Mouse (Mus musculus): ENCODE measurements around the gene Rint1. TPM values are rescaled to one million over a fixed set of nuclear protein-coding genes. Genes with fewer than 3 reads are reported as not detected.
A peak's percentile ranks its signal among the peaks of the same experiment; 100 is the strongest.
"Not testable (repeated sequence)": the region's sequence is repeated elsewhere in the genome, so short reads cannot be mapped to it uniquely, and the experiment has no call there.

Gene Rint1
- polyA plus RNA-seq, 1 experiment: 1.2 TPM

GRCm38 (mm10) chr5:23843674-23844530 lies 56.4 kb downstream of the Rint1 start, which contains the start of gene Tomm7:
TSS of gene Tomm7 (minus strand) at chr5:23844161.
- H3K4me3 ChIP-seq (replicated peaks): peak within 1 kb of the TSS; percentile 82
- peaks cover 16% of the 10 kb centered on the region for H3K4me1 ChIP-seq (ENCODE audit: control insufficient read depth)
- TF ChIP-seq GATA1 (IDR thresholded peaks at IDR 0.05; ENCODE audit: low read length) (no peak), TAL1 (IDR thresholded peaks at IDR 0.05; ENCODE audit: low read length) (no peak)
- no peaks in the 10 kb centered on the region for H3K9me3 ChIP-seq (ENCODE audit: control insufficient read depth, low read length)
- H3K27me3 ChIP-seq (ENCODE audit: control insufficient read depth): peaks cover 9% of the 10 kb centered on the region
- peaks cover 24% of the 10 kb centered on the region for H3K36me3 ChIP-seq (ENCODE audit: control insufficient read depth)

- peaks cover 16% of the 10 kb centered on the region for H3K4me1 ChIP-seq (ENCODE audit: control insufficient read depth)
- no peak for TF ChIP-seq TAL1 (IDR thresholded peaks at IDR 0.05; ENCODE audit: low read length)
- no peak for TF ChIP-seq GATA1 (IDR thresholded peaks at IDR 0.05; ENCODE audit: low read length)
- peaks cover 18% of the 10 kb centered on the region for H3K36me3 ChIP-seq (ENCODE audit: control insufficient read depth)
These were observed 57.0 kb downstream of the Rint1 start for GRCm38 (mm10) chr5:23844531-23844841.

GRCm38 (mm10) chr5:23845141-23845540 lies 57.6 kb downstream of the Rint1 start:
- H3K4me3 ChIP-seq (replicated peaks): no peak overlapping the region
- H3K36me3 ChIP-seq (ENCODE audit: control insufficient read depth): peaks cover 13% of the 10 kb centered on the region
- peaks cover 16% of the 10 kb centered on the region for H3K4me1 ChIP-seq (ENCODE audit: control insufficient read depth)
- TF ChIP-seq GATA1 (IDR thresholded peaks at IDR 0.05; ENCODE audit: low read length) (no peak), TAL1 (IDR thresholded peaks at IDR 0.05; ENCODE audit: low read length) (no peak)
- peaks cover 9% of the 10 kb centered on the region for H3K27me3 ChIP-seq (ENCODE audit: control insufficient read depth)
- H3K9me3 ChIP-seq (ENCODE audit: control insufficient read depth, low read length): no peaks in the 10 kb centered on the region

More at GRCm38 (mm10) chr5:23844531-23844841, 57.0 kb downstream of the Rint1 start:
- Histone ChIP-seq H3K4me3 (replicated peaks) (peak overlapping the region; percentile 82), H3K27me3 (ENCODE audit: control insufficient read depth) (peaks cover 9% of the 10 kb centered on the region), H3K9me3 (ENCODE audit: control insufficient read depth, low read length) (no peaks in the 10 kb centered on the region)

- TF ChIP-seq GATA1 (IDR thresholded peaks at IDR 0.05; ENCODE audit: low read length) (no peak), TAL1 (IDR thresholded peaks at IDR 0.05; ENCODE audit: low read length) (no peak)
- H3K27me3 ChIP-seq (ENCODE audit: control insufficient read depth): peaks cover 9% of the 10 kb centered on the region
These were observed 63.0 kb downstream of the Rint1 start for GRCm38 (mm10) chr5:23850345-23851159.

GRCm38 (mm10) chr5:23851160-23851555 lies 63.6 kb downstream of the Rint1 start:
- not testable (repeated sequence) for H3K4me1 ChIP-seq (ENCODE audit: control insufficient read depth); H3K27me3 ChIP-seq (ENCODE audit: control insufficient read depth); H3K9me3 ChIP-seq (ENCODE audit: control insufficient read depth, low read length)
- peaks cover 39% of the 10 kb centered on the region for H3K36me3 ChIP-seq (ENCODE audit: control insufficient read depth)
- peak overlapping the region; percentile 68 for H3K4me3 ChIP-seq (replicated peaks)

More at GRCm38 (mm10) chr5:23850345-23851159, 63.0 kb downstream of the Rint1 start:
- Histone ChIP-seq H3K4me1 (ENCODE audit: control insufficient read depth) (peaks cover 9% of the 10 kb centered on the region), H3K4me3 (replicated peaks) (peak overlapping the region; percentile 68), H3K9me3 (ENCODE audit: control insufficient read depth, low read length) (no peaks in the 10 kb centered on the region), H3K36me3 (ENCODE audit: control insufficient read depth) (peaks cover 33% of the 10 kb centered on the region)

- H3K36me3 ChIP-seq (ENCODE audit: control insufficient read depth): peaks cover 53% of the 10 kb centered on the region
- not testable (repeated sequence) for H3K27me3 ChIP-seq (ENCODE audit: control insufficient read depth); H3K4me3 ChIP-seq (replicated peaks); H3K9me3 ChIP-seq (ENCODE audit: control insufficient read depth, low read length); H3K4me1 ChIP-seq (ENCODE audit: control insufficient read depth)
These were observed 65.4 kb downstream of the Rint1 start for GRCm38 (mm10) chr5:23852916-23853315.

- Histone ChIP-seq H3K4me1 (ENCODE audit: control insufficient read depth) (peaks cover 8% of the 10 kb centered on the region), H3K36me3 (ENCODE audit: control insufficient read depth) (peaks cover 55% of the 10 kb centered on the region), H3K9me3 (ENCODE audit: control insufficient read depth, low read length) (no peaks in the 10 kb centered on the region), H3K27me3 (ENCODE audit: control insufficient read depth) (no peaks in the 10 kb centered on the region), H3K4me3 (replicated peaks) (no peak overlapping the region)
- TF ChIP-seq TAL1 (IDR thresholded peaks at IDR 0.05; ENCODE audit: low read length): no peak
- TF ChIP-seq GATA1 (IDR thresholded peaks at IDR 0.05; ENCODE audit: low read length): no peak
These were observed 68.0 kb downstream of the Rint1 start for GRCm38 (mm10) chr5:23855484-23855883.

- Histone ChIP-seq H3K4me3 (replicated peaks) (no peak overlapping the region), H3K36me3 (ENCODE audit: control insufficient read depth) (peaks cover 55% of the 10 kb centered on the region), H3K4me1 (ENCODE audit: control insufficient read depth) (peaks cover 2% of the 10 kb centered on the region; the same call in 1 of the 2 replicates), H3K27me3 (ENCODE audit: control insufficient read depth) (no peaks in the 10 kb centered on the region), H3K9me3 (ENCODE audit: control insufficient read depth, low read length) (no peaks in the 10 kb centered on the region)
- no peak for TF ChIP-seq GATA1 (IDR thresholded peaks at IDR 0.05; ENCODE audit: low read length)
- no peak for TF ChIP-seq TAL1 (IDR thresholded peaks at IDR 0.05; ENCODE audit: low read length)
These were observed 68.7 kb downstream of the Rint1 start for GRCm38 (mm10) chr5:23856164-23856563.

- Histone ChIP-seq H3K9me3 (ENCODE audit: control insufficient read depth, low read length) (no peaks in the 10 kb centered on the region), H3K27me3 (ENCODE audit: control insufficient read depth) (no peaks in the 10 kb centered on the region), H3K36me3 (ENCODE audit: control insufficient read depth) (peaks cover 53% of the 10 kb centered on the region), H3K4me3 (replicated peaks) (no peak overlapping the region), H3K4me1 (ENCODE audit: control insufficient read depth) (peaks cover under 1% of the 10 kb centered on the region; the same call in 1 of the 2 replicates)
- TF ChIP-seq TAL1 (IDR thresholded peaks at IDR 0.05; ENCODE audit: low read length) (no peak), GATA1 (IDR thresholded peaks at IDR 0.05; ENCODE audit: low read length) (no peak)
These were observed 69.7 kb downstream of the Rint1 start for GRCm38 (mm10) chr5:23857189-23857588.

All from erythroblast, embryonic 14.5 days (primary cell).